ENCODE assay signal across 13 mouse cellular contexts in genomic region chr8:89308532-89308931, GRCm38 (mm10).
DNase-seq lines count a peak whose midpoint lies in the region; ATAC-seq lines count a peak whose summit lies in the region.
"Had no signal": no experiment of that assay in that cellular context is flagged by ENCODE, and none has a peak within 500 bp of the region (broad histone marks: within the 10 kb centered on the region; RNA-seq: fewer than 3 reads in every experiment).

No protein-coding gene starts in this region.

- peak overlapping the region; percentile 44; the same call in 1 of the 2 replicates for H3K27ac ChIP-seq in midbrain, embryonic 11.5 days (ENCODE audit: low read depth, low read length)
- H3K27ac ChIP-seq in midbrain, embryonic 16.5 days (ENCODE audit: low read length) = no peak overlapping the region
- H3K27ac ChIP-seq in hindbrain, embryonic 12.5 days = peak overlapping the region; percentile 32; the same call in 1 of the 2 replicates
- peak overlapping the region; percentile 72; the same call in 1 of the 2 replicates for H3K27ac ChIP-seq in neural tube, embryonic 14.5 days (ENCODE audit: low read depth, low read length)
- H3K27ac ChIP-seq: kidney, postnatal 0 days had no signal

- peak; percentile 15 to 43 for DNase-seq in cerebellum, postnatal 14 days
- peak; percentile 90 for DNase-seq in midbrain, embryonic 11.5 days (ENCODE audit: low spot score, missing footprints)
- no peak for DNase-seq in thymus, adult 18-20 months
- DNase-seq in left cerebral cortex, postnatal 36 days (ENCODE audit: low spot score in 2 of 2) = no peak
- DNase-seq: gastrocnemius, postnatal 25 days had no signal

- H3K4me3 ChIP-seq in midbrain, embryonic 11.5 days (ENCODE audit: low read depth, low read length) = no peak overlapping the region
- no peak overlapping the region for H3K4me3 ChIP-seq in midbrain, embryonic 16.5 days (ENCODE audit: low read depth, low read length)
- H3K4me3 ChIP-seq in hindbrain, embryonic 12.5 days = no peak overlapping the region
- H3K4me3 ChIP-seq in neural tube, embryonic 14.5 days (ENCODE audit: low read depth, low read length) = no peak overlapping the region

- H3K36me3 ChIP-seq in midbrain, embryonic 11.5 days (ENCODE audit: control insufficient read depth, insufficient read depth, low read length) = no peaks in the 10 kb centered on the region
- no peaks in the 10 kb centered on the region for H3K36me3 ChIP-seq in midbrain, embryonic 16.5 days (ENCODE audit: control insufficient read depth, insufficient read depth, low read length)
- no peaks in the 10 kb centered on the region for H3K36me3 ChIP-seq in hindbrain, embryonic 12.5 days
- no peaks in the 10 kb centered on the region for H3K36me3 ChIP-seq in neural tube, embryonic 14.5 days (ENCODE audit: control insufficient read depth, insufficient read depth, low read length)

- 21% methylated on average over 8 of the region's 8 CpGs for WGBS in midbrain, embryonic 11.5 days
- WGBS in midbrain, embryonic 16.5 days = 13% methylated on average over 8 of the region's 8 CpGs
- WGBS in hindbrain, embryonic 12.5 days = 21% methylated on average over 8 of the region's 8 CpGs
- 14% methylated on average over 8 of the region's 8 CpGs for WGBS in neural tube, embryonic 14.5 days

- intact Hi-C loops in left cerebral cortex, postnatal 36 days (cut with DNase I) = no loop called here

- no peaks in the 10 kb centered on the region for H3K9me3 ChIP-seq in midbrain, embryonic 11.5 days (ENCODE audit: control insufficient read depth, low read length)
- no peaks in the 10 kb centered on the region for H3K9me3 ChIP-seq in midbrain, embryonic 16.5 days (replicated peaks; ENCODE audit: control insufficient read depth, low read length, poor library complexity, severe bottlenecking)
- no peaks in the 10 kb centered on the region for H3K9me3 ChIP-seq in hindbrain, embryonic 12.5 days (replicated peaks)
- H3K9me3 ChIP-seq in neural tube, embryonic 14.5 days (ENCODE audit: control insufficient read depth, low read length) = no peaks in the 10 kb centered on the region

- H3K27me3 ChIP-seq in midbrain, embryonic 11.5 days (ENCODE audit: control insufficient read depth, insufficient read depth, low read length) = no peaks in the 10 kb centered on the region
- H3K27me3 ChIP-seq in midbrain, embryonic 16.5 days (ENCODE audit: control insufficient read depth, insufficient read depth, low read depth, low read length) = no peaks in the 10 kb centered on the region
- H3K27me3 ChIP-seq in hindbrain, embryonic 12.5 days = no peaks in the 10 kb centered on the region
- H3K27me3 ChIP-seq in neural tube, embryonic 14.5 days (ENCODE audit: control insufficient read depth, insufficient read depth, low read length) = no peaks in the 10 kb centered on the region; the same call in 1 of the 2 replicates

- ATAC-seq in cerebellum, adult (ENCODE audit: insufficient number of reproducible peaks, low FRiP score, low TSS enrichment) = no peak
- ATAC-seq in midbrain, embryonic 11.5 days (ENCODE audit: low FRiP score) = no peak
- no peak for ATAC-seq in midbrain, embryonic 16.5 days
- ATAC-seq in hindbrain, embryonic 12.5 days (ENCODE audit: low FRiP score) = no peak
- ATAC-seq in neural tube, embryonic 14.5 days (ENCODE audit: low read depth) = no peak
- ATAC-seq: activated CD4-positive, CD25-positive, alpha-beta regulatory T cell, adult 4 months; lung, postnatal 0 days had no signal

- H3K9ac ChIP-seq in midbrain, embryonic 11.5 days (ENCODE audit: low read length) = no peak overlapping the region
- no peak overlapping the region for H3K9ac ChIP-seq in midbrain, embryonic 16.5 days (ENCODE audit: low read depth, low read length)
- H3K9ac ChIP-seq in hindbrain, embryonic 12.5 days = no peak overlapping the region
- no peak overlapping the region for H3K9ac ChIP-seq in neural tube, embryonic 14.5 days (replicated peaks; ENCODE audit: low read depth, low read length)

- no peak overlapping the region for H3K4me2 ChIP-seq in midbrain, embryonic 11.5 days
- H3K4me2 ChIP-seq in midbrain, embryonic 16.5 days (ENCODE audit: low read length) = no peak overlapping the region
- no peak overlapping the region for H3K4me2 ChIP-seq in hindbrain, embryonic 12.5 days (replicated peaks)
- no peak overlapping the region; the same call in 1 of the 2 replicates for H3K4me2 ChIP-seq in neural tube, embryonic 14.5 days (ENCODE audit: low read depth, low read length)
- H3K4me2 ChIP-seq: liver, embryonic 11.5 days had no signal

- peaks cover 29% of the 10 kb centered on the region for H3K4me1 ChIP-seq in midbrain, embryonic 11.5 days (ENCODE audit: control insufficient read depth, insufficient read depth, low read length)
- peaks cover 8% of the 10 kb centered on the region; the same call in 1 of the 2 replicates for H3K4me1 ChIP-seq in midbrain, embryonic 16.5 days (ENCODE audit: control insufficient read depth, insufficient read depth, low read length)
- H3K4me1 ChIP-seq in hindbrain, embryonic 12.5 days = peaks cover 22% of the 10 kb centered on the region
- peaks cover 10% of the 10 kb centered on the region; the same call in 1 of the 2 replicates for H3K4me1 ChIP-seq in neural tube, embryonic 14.5 days (ENCODE audit: control insufficient read depth, insufficient read depth, low read length)

Comparison
In these comparisons a context has a peak if more than half of its experiments do, and no peak if none do; other contexts are left out.
1. DNase-seq: peak in cerebellum, postnatal 14 days (2 of 2) and midbrain, embryonic 11.5 days (single experiment); none in thymus, adult 18-20 months (0 of 2) and left cerebral cortex, postnatal 36 days (0 of 2).